Mouse (Mus musculus): ENCODE measurements around the gene Fbxo44. TPM values are rescaled to one million over a fixed set of nuclear protein-coding genes. Genes with fewer than 3 reads are reported as not detected.

The Fbxo44 gene
- polyA plus RNA-seq, 1 experiment from 2014 or later, result 76.3 TPM

DNA sequence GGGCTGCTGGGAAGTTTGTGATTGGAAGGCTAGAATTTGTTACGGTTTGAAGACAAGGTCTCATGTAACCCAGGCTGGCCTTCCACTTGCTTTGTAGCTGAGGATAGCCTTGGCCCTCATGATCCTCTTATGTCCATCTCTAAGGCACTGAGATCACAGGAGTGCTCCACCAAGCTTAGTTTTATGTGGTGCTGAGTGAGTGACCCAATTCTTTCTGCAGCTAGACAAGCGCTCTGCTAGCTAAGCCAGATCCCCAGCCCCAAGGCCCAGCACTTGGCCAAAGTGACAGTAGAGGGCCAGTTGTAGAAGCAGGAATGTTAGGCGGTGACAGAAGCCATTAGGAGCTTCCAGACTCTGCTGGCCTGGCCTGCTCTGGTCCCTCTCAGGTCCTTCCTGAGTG, 56.1 kb downstream of the Fbxo44 start:
- no peak for DNase-seq (ENCODE audit: low spot score)
- Histone ChIP-seq H3K4me3 (ENCODE audit: low read depth, low read length) (no peak overlapping the region), H3K9me3 (replicated peaks; ENCODE audit: control insufficient read depth, low read length) (no peaks in the 10 kb centered on the region), H3K36me3 (ENCODE audit: control insufficient read depth, insufficient read depth, low read length) (peaks cover 47% of the 10 kb centered on the region), H3K4me1 (ENCODE audit: control insufficient read depth, insufficient read depth, low read length) (peaks cover 9% of the 10 kb centered on the region; the same call in 1 of the 2 replicates), H3K9ac (ENCODE audit: low read length) (no peak overlapping the region), H3K27me3 (replicated peaks; ENCODE audit: control insufficient read depth, insufficient read depth, low read length) (no peaks in the 10 kb centered on the region), H3K4me2 (ENCODE audit: low read length) (no peak overlapping the region), H3K27ac (ENCODE audit: low read depth, low read length) (no peak overlapping the region)
- no peak for ATAC-seq
- WGBS, result 90% methylated on average over 3 of the region's 3 CpGs

Small RNA genes within 50 kb of the gene (microRNA-seq; reads per million reads assigned to microRNA genes)
- not detected for gene Mir7022

Other genes with a start within 250 kb of the Fbxo44 start
- gene Plod1, start 223.7 kb downstream of the Fbxo44 start, polyA plus RNA-seq (2014; fragmentation: Nextera tagmentation; extraction: Ambion mirVana), result 15.0 and 18.8 TPM in 2 replicates
- gene 2510039O18Rik, start 219.6 kb downstream of the Fbxo44 start, polyA plus RNA-seq (2014; fragmentation: Nextera tagmentation; extraction: Ambion mirVana), result 12.5 TPM in 2 replicates
- not detected in 2 replicates for gene Nppb, start 174.7 kb downstream of the Fbxo44 start, polyA plus RNA-seq (2014; fragmentation: Nextera tagmentation; extraction: Ambion mirVana)
- 0.80 and 1.1 TPM in 2 replicates for gene Nppa, start 159.8 kb downstream of the Fbxo44 start, polyA plus RNA-seq (2014; fragmentation: Nextera tagmentation; extraction: Ambion mirVana)
- gene Clcn6, start 121.7 kb downstream of the Fbxo44 start, polyA plus RNA-seq (2014; fragmentation: Nextera tagmentation; extraction: Ambion mirVana), result 19.1 and 24.8 TPM in 2 replicates
- 12.4 TPM in 2 replicates for gene Mthfr, start 121.4 kb downstream of the Fbxo44 start, polyA plus RNA-seq (2014; fragmentation: Nextera tagmentation; extraction: Ambion mirVana)
- 5.3 and 5.7 TPM in 2 replicates for gene Agtrap, start 72.5 kb downstream of the Fbxo44 start, polyA plus RNA-seq (2014; fragmentation: Nextera tagmentation; extraction: Ambion mirVana)
- 129 and 141 TPM in 2 replicates for gene Mad2l2, start 30.1 kb downstream of the Fbxo44 start, polyA plus RNA-seq (2014; fragmentation: Nextera tagmentation; extraction: Ambion mirVana)
- 18.8 and 20.7 TPM in 2 replicates for gene Draxin, start 29.8 kb downstream of the Fbxo44 start, polyA plus RNA-seq (2014; fragmentation: Nextera tagmentation; extraction: Ambion mirVana)
- gene Fbxo6, start 8.3 kb downstream of the Fbxo44 start, polyA plus RNA-seq (2014; fragmentation: Nextera tagmentation; extraction: Ambion mirVana), result 19.0 and 20.6 TPM in 2 replicates
- gene Fbxo2, start 139 bp upstream of the Fbxo44 start, polyA plus RNA-seq (2014; fragmentation: Nextera tagmentation; extraction: Ambion mirVana), result 2.2 and 3.2 TPM in 2 replicates
- gene Disp3, start 127.5 kb upstream of the Fbxo44 start, polyA plus RNA-seq (2014; fragmentation: Nextera tagmentation; extraction: Ambion mirVana), result 7.2 and 9.5 TPM in 2 replicates

Measured in forebrain, embryonic 14.5 days (tissue).